Mouse (Mus musculus) CH12.LX (cell line): ENCODE data around the gene Ttc29. TPM values are rescaled to one million over a fixed set of nuclear protein-coding genes. Genes with fewer than 3 reads are reported as not detected.

ENCODE experiments used
- DNase-seq: peaks from one replicate; pipeline ENCODE4 v3.0.0-alpha.2; 2013; ENCODE audit errors: extremely low read depth
- H3K27ac ChIP-seq: 2 replicates; pipeline ENCODE4 v1.5.1; 2012; ENCODE audit warnings: low read depth, mild to moderate bottlenecking, control low read depth, moderate library complexity; ENCODE audit not compliant: insufficient read depth
- H3K27me3 ChIP-seq: replicated peaks from 2 replicates; pipeline ENCODE3; 2012; ENCODE audit warnings: inconsistent platforms
- H3K36me3 ChIP-seq, 2 experiments: replicated peaks in 1 of 2; 2 replicates each; pipeline versions ENCODE3 to v1.6.1; 2012; ENCODE audit warnings: inconsistent platforms in 1 of 2, low read length in 1 of 2, mild to moderate bottlenecking in 1 of 2, mixed read lengths in 1 of 2, moderate library complexity in 1 of 2; ENCODE audit not compliant: control insufficient read depth in 1 of 2, insufficient read depth in 1 of 2
- H3K4me1 ChIP-seq, 2 experiments: 2 replicates each; pipeline ENCODE4 v1.6.1; 2012; ENCODE audit warnings: inconsistent platforms in 1 of 2, moderate library complexity in 1 of 2; ENCODE audit not compliant: insufficient read depth in 2 of 2, control insufficient read depth in 1 of 2
- H3K4me2 ChIP-seq: 2 replicates; pipeline ENCODE4 v1.6.1; 2012; ENCODE audit warnings: low read depth, mild to moderate bottlenecking, control low read depth; ENCODE audit not compliant: poor library complexity, insufficient read depth, severe bottlenecking
- H3K4me3 ChIP-seq, 3 experiments: fragments of 150-350 bp in 1 of 3; sonication (generic) in 1 of 3; replicated peaks in 1 of 3; 2 replicates each; pipeline versions ENCODE3 to v1.5.1; 2011 to 2012; ENCODE audit warnings: low read depth in 2 of 3, low read length in 2 of 3, mild to moderate bottlenecking in 2 of 3, moderate library complexity in 2 of 3, control low read depth in 1 of 3, improper control_type of control experiment in 1 of 3, inconsistent platforms in 1 of 3, mixed read lengths in 1 of 3; ENCODE audit not compliant: poor library complexity in 1 of 3
- H3K79me2 ChIP-seq: replicated peaks from 2 replicates; pipeline ENCODE4 v1.6.1; 2012; ENCODE audit warnings: mild to moderate bottlenecking, moderate library complexity; ENCODE audit not compliant: control insufficient read depth, poor library complexity, insufficient read depth, severe bottlenecking; ENCODE audit errors: extremely low read depth
- H3K9ac ChIP-seq: 2 replicates; pipeline ENCODE4 v1.6.1; 2012; ENCODE audit warnings: low read depth, mild to moderate bottlenecking, control low read depth, moderate library complexity; ENCODE audit not compliant: insufficient read depth
- H3K9me3 ChIP-seq: replicated peaks from 2 replicates; pipeline ENCODE3; 2012; ENCODE audit warnings: low read length, inconsistent platforms, mixed read lengths
- CHD1 ChIP-seq: IDR thresholded peaks from 2 replicates; pipeline ENCODE4 v1.6.1; 2012; ENCODE audit warnings: low read depth, low read length, improper control_type of control experiment, inconsistent platforms
- CHD2 ChIP-seq: IDR thresholded peaks from 2 replicates; pipeline ENCODE4 v1.6.1; 2011; ENCODE audit warnings: low read length, improper control_type of control experiment
- ELF1 ChIP-seq: IDR thresholded peaks from 2 replicates; pipeline ENCODE4 v1.6.1; 2014; ENCODE audit warnings: low read depth, mild to moderate bottlenecking, inconsistent platforms, low read length, improper control_type of control experiment
- ETS1 ChIP-seq: conservative IDR thresholded peaks from 2 replicates; pipeline ENCODE4 v1.6.1; 2012; ENCODE audit warnings: low read depth, mild to moderate bottlenecking, inconsistent platforms, low read length, improper control_type of control experiment, moderate library complexity
- HCFC1 ChIP-seq: IDR thresholded peaks from 2 replicates; pipeline ENCODE4 v1.6.1; 2012; ENCODE audit warnings: low read depth, mild to moderate bottlenecking, inconsistent platforms, low read length, improper control_type of control experiment
- KAT2A ChIP-seq: IDR thresholded peaks from 2 replicates; pipeline ENCODE4 v1.6.1; 2012; ENCODE audit warnings: low read length, improper control_type of control experiment, inconsistent platforms; ENCODE audit not compliant: insufficient replicate concordance
- MAFK ChIP-seq: IDR thresholded peaks from 2 replicates; pipeline ENCODE4 v1.6.1; 2011; ENCODE audit warnings: low read length, improper control_type of control experiment; ENCODE audit not compliant: insufficient replicate concordance
- MEF2A ChIP-seq: IDR thresholded peaks from 2 replicates; pipeline ENCODE4 v1.6.1; 2014; ENCODE audit warnings: low read depth, mild to moderate bottlenecking, inconsistent platforms, low read length, improper control_type of control experiment, borderline replicate concordance
- PAX5 ChIP-seq: IDR thresholded peaks from 2 replicates; pipeline ENCODE4 v1.6.1; 2012; ENCODE audit warnings: low read length, inconsistent platforms, mixed read lengths
- POLR2A ChIP-seq: IDR thresholded peaks from 2 replicates; pipeline ENCODE4 v1.6.1; 2011; ENCODE audit warnings: low read depth, mild to moderate bottlenecking, improper control_type of control experiment, low read length
- RAD21 ChIP-seq: IDR thresholded peaks from 2 replicates; pipeline ENCODE4 v1.6.1; 2011; ENCODE audit warnings: low read depth, mild to moderate bottlenecking, low read length, improper control_type of control experiment, moderate library complexity
- TBP ChIP-seq: conservative IDR thresholded peaks from 2 replicates; pipeline ENCODE4 v1.6.1; 2011; ENCODE audit warnings: low read depth, low read length, improper control_type of control experiment
- USF2 ChIP-seq: conservative IDR thresholded peaks from 2 replicates; pipeline ENCODE4 v1.6.1; 2011; ENCODE audit warnings: low read depth, low read length, improper control_type of control experiment
- ZC3H11A ChIP-seq: IDR thresholded peaks from 2 replicates; pipeline ENCODE4 v1.6.1; 2012; ENCODE audit warnings: low read depth, mild to moderate bottlenecking, inconsistent platforms, low read length, improper control_type of control experiment
- ZMIZ1 ChIP-seq: IDR thresholded peaks from 2 replicates; pipeline ENCODE4 v1.6.1; 2012; ENCODE audit warnings: low read depth, mild to moderate bottlenecking, inconsistent platforms, low read length, improper control_type of control experiment
- dilution Hi-C: fragments of 300-500 bp; cut with MboI; formaldehyde crosslinking; loops from 2 replicates; pipeline ENCODE4 v1.14.3; 2020; ENCODE audit warnings: low sequenced_read_pairs; ENCODE audit not compliant: extremely low pct_unique_long_range_greater_than_20kb, extremely low pct_ligation_motif_present
- in situ Hi-C: fragments of 300-500 bp; cut with MboI; formaldehyde crosslinking; loops from 3 replicates; pipeline ENCODE4 v1.14.3; 2019; ENCODE audit warnings: low sequenced_read_pairs, low pct_ligation_motif_present, low pct_unique_long_range_greater_than_20kb, mixed read lengths
- polyA plus RNA-seq: library from polyadenylated mRNA; unstranded; fragments of >175 nt; gene quantifications from 2 replicates; pipeline ENCODE4 v1.2.1, GENCODE M21; 2012; ENCODE audit warnings: low read depth; ENCODE audit not compliant: insufficient read length
- total RNA-seq, 2 experiments: library from RNA; depleted of rRNA; stranded (reverse); fragments of 300-350 nt in 1 of 2; fragments of >200 nt in 1 of 2; gene quantifications; 2 replicates each; pipeline ENCODE4 v1.2.3; 2012 to 2014

Ttc29 gene
- total and polyA plus RNA-seq, 3 experiments, result not detected

- H3K9me3 ChIP-seq, result no peaks in the 10 kb centered on the region
- no peaks in the 10 kb centered on the region for H3K36me3 ChIP-seq
- no peak for DNase-seq
- TF ChIP-seq USF2, result no peak
- TF ChIP-seq ELF1, result no peak
- no peak for TF ChIP-seq HCFC1
- no peak for TF ChIP-seq MEF2A
- TF ChIP-seq ZMIZ1, result no peak
- TF ChIP-seq MAFK, result no peak
- no peak for TF ChIP-seq RAD21
- TF ChIP-seq POLR2A, result no peak
- TF ChIP-seq PAX5, result no peak
- no peak for TF ChIP-seq CHD2
- TF ChIP-seq CHD1, result no peak
- no peak for TF ChIP-seq KAT2A
- TF ChIP-seq TBP, result no peak
- no peak for TF ChIP-seq ETS1
- TF ChIP-seq ZC3H11A, result no peak
- no peak overlapping the region for H3K27ac ChIP-seq
- in situ Hi-C loops, result no loop called here
- no peaks in the 10 kb centered on the region for H3K79me2 ChIP-seq
- no peaks in the 10 kb centered on the region for H3K27me3 ChIP-seq
- dilution Hi-C loops, result no loop called here
- H3K9ac ChIP-seq, result no peak overlapping the region
- no peak overlapping the region for H3K4me2 ChIP-seq
- H3K4me1 ChIP-seq, result peaks cover 0 to 6% of the 10 kb centered on the region in 2 experiments; a peak in 2 of 4 replicates
- no peak overlapping the region for H3K4me3 ChIP-seq
Observed at GRCm38 (mm10) chr8:78426455-78426854, 213.4 kb downstream of the Ttc29 start.

- no peak for DNase-seq
- Histone ChIP-seq H3K9ac (no peak overlapping the region), H3K9me3 (no peaks in the 10 kb centered on the region)
- TF ChIP-seq MAFK (no peak), PAX5 (no peak), RAD21 (no peak), ETS1 (no peak)
- TF ChIP-seq, all 38 proteins: peak for 0
- Histone ChIP-seq H3K4me2 (no peak overlapping the region), H3K4me3 (no peak overlapping the region), H3K27ac (no peak overlapping the region), H3K27me3 (no peaks in the 10 kb centered on the region), H3K36me3 (no peaks in the 10 kb centered on the region), H3K79me2 (no peaks in the 10 kb centered on the region), H3K4me1 (peaks cover 0 to 6% of the 10 kb centered on the region in 2 experiments; a peak in 2 of 4 replicates)
- dilution Hi-C loops, result no loop called here
- in situ Hi-C loops, result no loop called here
Observed at GRCm38 (mm10) chr8:78426875-78427768, 214.0 kb downstream of the Ttc29 start.
